Mouse (Mus musculus): ENCODE data around the gene Pkp1.

GRCm38 (mm10) chr1:135895367-135895766 lies 23.6 kb downstream of the Pkp1 start:
- TF ChIP-seq POLR2A (IDR thresholded peaks at IDR 0.05; ENCODE audit: borderline replicate concordance, control insufficient read depth, low read depth, low read length) (no peak), CTCF (IDR thresholded peaks at IDR 0.05; ENCODE audit: control insufficient read depth, insufficient read depth, low read length) (no peak)
